Mouse (Mus musculus) testis, adult 2 months (tissue): ENCODE measurements at regions not wholly inside any gene's neighbourhood (a gene's known extent, or its start where the extent isn't known, plus 50 kb on each side); places are given as distances from the start of the nearest gene placed in this dataset.

Experiments
- H3K27ac ChIP-seq: fragments of 200-500 bp; 2 replicates; pipeline ENCODE4 v1.5.1; 2012; ENCODE audit warnings: low read depth, low read length; ENCODE audit not compliant: control insufficient read depth, insufficient read depth
- H3K27me3 ChIP-seq: fragments of 200-500 bp; 2 replicates; pipeline ENCODE4 v1.6.1; 2012; ENCODE audit warnings: mild to moderate bottlenecking, low read length, moderate library complexity; ENCODE audit not compliant: control insufficient read depth, insufficient read depth
- H3K36me3 ChIP-seq: fragments of 200-500 bp; 2 replicates; pipeline ENCODE4 v1.6.1; 2012; ENCODE audit warnings: mild to moderate bottlenecking, low read length; ENCODE audit not compliant: control insufficient read depth, insufficient read depth
- H3K4me1 ChIP-seq: fragments of 200-500 bp; 2 replicates; pipeline ENCODE4 v1.6.1; 2012; ENCODE audit warnings: low read length; ENCODE audit not compliant: control insufficient read depth, insufficient read depth
- H3K4me3 ChIP-seq: fragments of 200-500 bp; 2 replicates; pipeline ENCODE4 v1.5.1; 2012; ENCODE audit warnings: low read depth, mild to moderate bottlenecking, low read length, moderate library complexity, mixed read lengths; ENCODE audit not compliant: control insufficient read depth
- CTCF ChIP-seq: fragments of 200-500 bp; IDR thresholded peaks from 2 replicates; pipeline ENCODE4 v1.5.1; 2012; ENCODE audit warnings: low read depth, mild to moderate bottlenecking, inconsistent platforms, low read length, moderate library complexity; ENCODE audit not compliant: control insufficient read depth, insufficient read depth, insufficient replicate concordance
- POLR2A ChIP-seq: fragments of 200-500 bp; IDR thresholded peaks from 2 replicates; pipeline ENCODE4 v1.6.1; 2012; ENCODE audit warnings: low read depth, mild to moderate bottlenecking, inconsistent platforms, low read length, moderate library complexity; ENCODE audit not compliant: control insufficient read depth

DNA sequence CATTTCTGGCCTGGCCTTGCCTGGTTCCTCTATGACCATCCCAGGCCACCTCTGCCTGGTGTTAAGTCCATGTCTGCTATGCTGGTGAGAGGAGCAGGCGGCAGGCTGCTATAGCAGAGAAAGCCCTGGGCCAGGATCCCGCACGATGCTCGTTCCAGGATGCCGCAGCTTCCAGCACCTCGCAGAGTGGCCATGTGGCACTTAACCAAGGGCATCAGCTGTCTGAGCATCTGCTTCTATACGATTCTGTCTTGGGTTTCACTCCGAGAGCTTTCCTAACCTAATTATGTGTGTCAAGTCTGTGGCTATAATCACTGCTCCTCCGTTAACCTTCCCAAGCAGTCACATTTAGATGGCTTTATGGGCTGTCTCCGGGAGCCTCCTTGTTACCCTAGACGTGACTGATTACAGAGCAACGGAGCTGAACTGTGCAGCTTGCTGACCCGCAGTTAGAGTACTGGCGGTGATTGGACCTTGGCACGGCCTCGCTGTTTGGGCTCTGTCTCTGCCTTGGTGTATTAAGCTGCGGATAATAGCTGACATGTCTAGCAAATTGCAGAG is 64.4 kb downstream of the Ackr3 start:
- H3K27ac ChIP-seq, result no peak overlapping the region
- no peaks in the 10 kb centered on the region for H3K4me1 ChIP-seq
- H3K4me3 ChIP-seq, result no peak overlapping the region
- H3K36me3 ChIP-seq, result no peaks in the 10 kb centered on the region
- no peaks in the 10 kb centered on the region for H3K27me3 ChIP-seq
- TF ChIP-seq CTCF, result no peak
- no peak for TF ChIP-seq POLR2A

DNA sequence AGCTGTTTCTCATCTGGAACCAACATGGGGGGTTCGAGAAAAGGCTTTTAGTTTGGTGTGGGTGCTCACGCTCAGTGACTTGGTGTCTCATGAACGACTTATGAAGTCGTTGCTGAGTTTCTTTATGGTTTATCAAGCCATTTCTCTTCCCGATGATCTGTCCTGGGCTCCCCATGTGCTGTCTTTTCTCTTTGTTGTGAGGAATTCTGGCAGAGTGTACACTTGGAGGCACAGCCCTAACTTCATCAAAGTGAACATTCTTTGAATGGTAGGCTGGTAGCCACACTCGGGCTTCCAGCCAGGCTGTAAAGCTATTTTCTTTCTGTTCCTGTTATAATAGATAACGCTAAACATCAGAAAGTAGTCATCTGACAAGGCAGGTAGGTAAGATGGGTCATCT is 65.2 kb downstream of the Ackr3 start:
- Histone ChIP-seq H3K36me3 (no peaks in the 10 kb centered on the region), H3K4me3 (no peak overlapping the region), H3K27me3 (no peaks in the 10 kb centered on the region), H3K27ac (no peak overlapping the region), H3K4me1 (no peaks in the 10 kb centered on the region)
- TF ChIP-seq POLR2A (no peak), CTCF (no peak)

DNA sequence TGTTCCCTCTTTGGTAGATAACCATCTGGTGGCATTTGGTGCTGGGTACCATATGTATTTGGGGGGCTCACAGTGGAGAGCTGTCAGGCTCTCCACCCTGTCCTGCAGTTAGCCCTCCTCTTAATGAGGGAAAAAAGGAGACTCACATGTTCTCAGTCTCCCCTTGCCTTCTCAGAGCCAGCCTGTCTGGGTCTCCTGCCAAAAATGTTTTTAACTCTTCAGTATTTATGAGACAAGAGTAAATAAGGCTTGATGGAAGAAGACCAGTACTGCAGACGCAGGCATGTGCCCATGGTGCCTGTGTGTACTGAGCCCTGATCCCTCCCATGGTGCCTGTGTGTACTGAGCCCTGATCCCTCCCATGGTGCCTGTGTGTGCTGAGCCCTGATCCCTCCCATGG is 66.1 kb downstream of the Ackr3 start:
- H3K27me3 ChIP-seq, result no peaks in the 10 kb centered on the region
- H3K27ac ChIP-seq, result no peak overlapping the region
- TF ChIP-seq CTCF (no peak), POLR2A (no peak)
- no peaks in the 10 kb centered on the region for H3K4me1 ChIP-seq
- no peaks in the 10 kb centered on the region for H3K36me3 ChIP-seq
- H3K4me3 ChIP-seq, result no peak overlapping the region

DNA sequence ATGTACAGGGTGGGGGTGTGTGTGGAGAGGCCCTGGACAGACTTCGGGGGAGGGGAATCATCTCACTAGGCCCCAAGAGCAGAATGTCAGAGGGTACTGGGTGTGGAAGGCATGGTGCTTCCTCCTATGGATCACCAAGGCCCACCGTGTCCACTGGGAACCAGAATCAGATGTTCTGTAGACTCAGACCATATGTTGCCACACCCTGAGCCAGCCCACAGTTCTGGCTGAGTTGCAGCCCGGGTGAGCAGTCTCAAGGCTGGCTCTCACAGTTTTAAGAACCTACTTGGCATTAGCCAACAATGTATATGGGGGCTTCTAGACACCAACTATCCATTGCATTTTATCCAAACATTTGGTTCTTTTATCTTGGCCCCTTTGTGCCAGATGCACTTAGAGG is 67.5 kb downstream of the Ackr3 start:
- TF ChIP-seq CTCF (no peak), POLR2A (no peak)
- Histone ChIP-seq H3K4me1 (no peaks in the 10 kb centered on the region), H3K27ac (no peak overlapping the region), H3K4me3 (no peak overlapping the region), H3K36me3 (no peaks in the 10 kb centered on the region), H3K27me3 (no peaks in the 10 kb centered on the region)

DNA sequence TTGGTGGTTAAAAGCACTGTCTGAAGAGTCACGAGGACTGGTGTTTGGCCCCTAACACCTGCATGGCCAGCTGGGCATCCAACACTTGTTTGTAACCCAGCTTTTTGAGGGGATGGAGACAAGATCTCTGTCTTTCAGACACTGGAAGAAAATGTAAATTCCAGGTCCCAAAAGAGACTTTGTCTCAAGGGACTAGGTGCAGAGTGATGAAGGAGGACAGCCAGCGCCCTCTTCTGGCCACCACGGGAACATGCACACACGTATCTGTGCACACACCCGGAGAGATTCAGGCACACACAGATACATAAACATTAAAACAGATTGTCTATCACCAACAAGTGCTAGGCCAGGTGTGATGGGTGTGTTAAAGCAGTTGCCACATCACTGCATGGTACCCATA is 68.6 kb downstream of the Ackr3 start:
- H3K27ac ChIP-seq, result no peak overlapping the region
- H3K36me3 ChIP-seq, result no peaks in the 10 kb centered on the region
- no peaks in the 10 kb centered on the region for H3K27me3 ChIP-seq
- H3K4me1 ChIP-seq, result no peaks in the 10 kb centered on the region
- TF ChIP-seq POLR2A (no peak), CTCF (peak; percentile 78; the same call in 1 of the 2 replicates)
- no peak overlapping the region for H3K4me3 ChIP-seq

DNA sequence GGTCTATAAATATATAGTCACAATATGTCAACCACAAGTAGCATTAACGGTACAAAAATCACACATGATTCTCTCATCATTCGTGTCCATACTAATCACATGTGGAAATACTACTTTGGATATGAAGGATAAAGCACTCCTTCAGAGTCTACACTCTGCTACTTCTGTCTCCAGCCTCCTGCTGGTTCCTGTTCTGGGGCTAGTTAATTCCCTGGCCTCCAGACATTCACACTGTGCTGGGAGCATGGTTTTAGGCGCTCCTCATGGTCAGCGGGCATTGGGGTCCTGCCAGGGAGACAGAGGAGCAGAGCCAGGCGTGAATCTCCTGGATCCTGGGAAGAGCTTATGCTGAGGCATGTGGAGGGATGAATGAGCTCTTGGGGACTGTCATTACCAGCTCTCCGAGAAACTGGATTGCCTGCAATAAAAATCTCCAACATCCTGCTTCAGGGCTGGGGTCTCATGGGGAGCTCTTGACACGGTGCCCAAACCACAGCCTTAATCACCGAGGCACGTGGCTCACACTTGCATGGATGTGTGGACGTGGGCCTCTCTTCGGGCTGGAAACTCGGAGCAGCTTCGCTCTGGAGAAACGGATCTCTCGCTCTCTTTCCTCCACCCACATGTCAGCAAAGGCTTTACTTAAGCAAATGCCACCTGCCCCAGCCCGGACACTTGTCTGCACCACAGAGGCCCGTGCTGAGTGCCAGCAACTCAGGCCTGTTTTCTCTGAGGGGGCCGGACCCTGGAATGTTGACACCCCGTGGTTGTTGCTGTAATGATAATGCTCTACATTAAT is 69.2 kb downstream of the Ackr3 start:
- Histone ChIP-seq H3K36me3 (no peaks in the 10 kb centered on the region), H3K4me1 (no peaks in the 10 kb centered on the region), H3K4me3 (no peak overlapping the region), H3K27ac (no peak overlapping the region), H3K27me3 (no peaks in the 10 kb centered on the region)
- TF ChIP-seq CTCF (no peak), POLR2A (no peak)

GRCm38 (mm10) chr1:90273629-90273928 is 69.8 kb downstream of the Ackr3 start:
- Histone ChIP-seq H3K36me3 (no peaks in the 10 kb centered on the region), H3K27ac (no peak overlapping the region), H3K4me1 (no peaks in the 10 kb centered on the region), H3K4me3 (no peak overlapping the region), H3K27me3 (no peaks in the 10 kb centered on the region)
- TF ChIP-seq CTCF (no peak), POLR2A (no peak)
